Comparison of ENCODE assay signal across 10 mouse cellular contexts in genomic region chr8:84912391-84912790, GRCm38 (mm10). TPM values are rescaled to one million over a fixed set of nuclear protein-coding genes. Genes with fewer than 3 reads are reported as not detected.
DNase-seq lines count a peak whose midpoint lies in the region; ATAC-seq and TF ChIP-seq lines count a peak whose summit lies in the region.
"Had no signal": no experiment of that assay in that cellular context is flagged by ENCODE, and none has a peak within 500 bp of the region (broad histone marks: within the 10 kb centered on the region; RNA-seq: fewer than 3 reads in every experiment).

No protein-coding gene starts in this region.

- peaks cover 18% of the 10 kb centered on the region for H3K4me1 ChIP-seq in heart, embryonic 12.5 days (replicated peaks)
- H3K4me1 ChIP-seq in G1E (ENCODE audit: insufficient read depth, low read depth, low read length) = peaks cover 70% of the 10 kb centered on the region
- H3K4me1 ChIP-seq in forebrain, embryonic 13.5 days = peaks cover 23% of the 10 kb centered on the region
- peaks cover 31% of the 10 kb centered on the region for H3K4me1 ChIP-seq in limb, embryonic 15.5 days

- H3K9ac ChIP-seq in heart, embryonic 12.5 days = peak overlapping the region; percentile 58; the same call in 1 of the 2 replicates
- H3K9ac ChIP-seq in forebrain, embryonic 13.5 days = peak overlapping the region; percentile 45; the same call in 1 of the 2 replicates
- no peak overlapping the region for H3K9ac ChIP-seq in limb, embryonic 15.5 days

- H3K36me3 ChIP-seq in heart, embryonic 12.5 days = no peaks in the 10 kb centered on the region
- H3K36me3 ChIP-seq in G1E (replicated peaks) = peaks cover 72% of the 10 kb centered on the region
- H3K36me3 ChIP-seq in forebrain, embryonic 13.5 days (ENCODE audit: poor library complexity, severe bottlenecking) = peaks cover 76% of the 10 kb centered on the region
- H3K36me3 ChIP-seq in limb, embryonic 15.5 days = 0 out of 2 replicates have a peak, but pooled peaks cover 3% of the 10 kb centered on the region

- H3K4me2 ChIP-seq in heart, embryonic 12.5 days = peak overlapping the region; percentile 82
- peak overlapping the region; percentile 65 for H3K4me2 ChIP-seq in forebrain, embryonic 13.5 days
- H3K4me2 ChIP-seq in limb, embryonic 15.5 days = peak overlapping the region; percentile 83

- 0 out of 2 replicates have a peak, but pooled peaks cover 4% of the 10 kb centered on the region for H3K9me3 ChIP-seq in heart, embryonic 12.5 days (replicated peaks)
- H3K9me3 ChIP-seq in G1E (replicated peaks) = no peaks in the 10 kb centered on the region
- no peaks in the 10 kb centered on the region for H3K9me3 ChIP-seq in forebrain, embryonic 13.5 days (replicated peaks)
- H3K9me3 ChIP-seq in limb, embryonic 15.5 days = no peaks in the 10 kb centered on the region

- TF ChIP-seq CTCF in G1E (IDR thresholded peaks at IDR 0.05; ENCODE audit: low read depth, low read length) = no peak

- H3K27me3 ChIP-seq in heart, embryonic 12.5 days (replicated peaks) = peaks cover 85% of the 10 kb centered on the region
- no peaks in the 10 kb centered on the region for H3K27me3 ChIP-seq in G1E (ENCODE audit: insufficient read depth, low read length)
- H3K27me3 ChIP-seq in forebrain, embryonic 13.5 days = peaks cover 59% of the 10 kb centered on the region
- H3K27me3 ChIP-seq in limb, embryonic 15.5 days = peaks cover 56% of the 10 kb centered on the region

- H3K4me3 ChIP-seq in heart, embryonic 12.5 days = peak overlapping the region; percentile 49
- H3K4me3 ChIP-seq in G1E (ENCODE audit: low read depth, low read length) = peak overlapping the region; percentile 73; the same call in 1 of the 2 replicates
- H3K4me3 ChIP-seq in forebrain, embryonic 13.5 days = peak overlapping the region; percentile 34
- peak overlapping the region; percentile 41 for H3K4me3 ChIP-seq in limb, embryonic 15.5 days

- no peak for DNase-seq in heart, postnatal 4 days
- DNase-seq in G1E (ENCODE audit: low spot score) = no peak
- DNase-seq in gastrocnemius, postnatal 25 days = no peak
- no peak for DNase-seq in urinary bladder, postnatal 36 days (ENCODE audit: low spot score in 2 of 2)
- no peak for DNase-seq in urinary bladder, adult 2 months (ENCODE audit: low spot score)

- no peak for ATAC-seq in heart, embryonic 12.5 days (ENCODE audit: insufficient number of reproducible peaks, low FRiP score)
- no peak for ATAC-seq in G1E (ENCODE audit: extremely low read depth, insufficient number of reproducible peaks, low FRiP score, poor library complexity, severe bottlenecking)
- ATAC-seq in forebrain, embryonic 13.5 days = no peak
- no peak for ATAC-seq in limb, embryonic 15.5 days (ENCODE audit: insufficient number of reproducible peaks, low FRiP score, low TSS enrichment, low read depth)

- 18% methylated on average over 27 of the region's 27 CpGs for WGBS in heart, embryonic 12.5 days
- 28% methylated on average over 27 of the region's 27 CpGs for WGBS in forebrain, embryonic 13.5 days
- 21% methylated on average over 27 of the region's 27 CpGs for WGBS in limb, embryonic 15.5 days

- H3K27ac ChIP-seq in heart, embryonic 12.5 days (ENCODE audit: poor library complexity, severe bottlenecking) = no peak overlapping the region
- no peak overlapping the region for H3K27ac ChIP-seq in forebrain, embryonic 13.5 days
- H3K27ac ChIP-seq in limb, embryonic 15.5 days = no peak overlapping the region

RNA-seq across cellular contexts. Expression of gene Dnase2a, which starts 4.0 kb away (rescaled TPM):
- polyA plus RNA-seq in heart, embryonic 12.5 days (2016; fragmentation: Nextera tagmentation; extraction: Ambion mirVana) = 4.2 and 4.3 TPM in 2 replicates
- total RNA-seq in heart, postnatal 4 days (2021) = 1 to 10 TPM; 6.0 to 7.1 TPM
- total RNA-seq in G1E (2014; fragmentation: Nextera tagmentation) (116 and 118 TPM in 2 replicates), G1E (2017) (147 and 170 TPM in 2 replicates)
- polyA plus RNA-seq in G1E (2012) = 40.2 and 75.0 TPM in 2 replicates
- 6.9 and 9.4 TPM in 2 replicates for polyA plus RNA-seq in forebrain, embryonic 13.5 days (2015; fragmentation: Nextera tagmentation; extraction: Ambion mirVana)
- polyA plus RNA-seq in limb, embryonic 15.5 days (2015; fragmentation: Nextera tagmentation; extraction: Ambion mirVana) = 19.2 and 22.1 TPM in 2 replicates
- total RNA-seq in gastrocnemius, postnatal 25 days (2021) = 1 to 10 TPM; 4.5 to 5.7 TPM
- 18.4 and 20.4 TPM in 2 replicates for polyA plus RNA-seq in urinary bladder, adult 2 months (2012; rRNA removed)

RNA-seq across cellular contexts. Expression of gene Klf1, which starts 10.7 kb away (rescaled TPM):
- 12.1 and 17.9 TPM in 2 replicates for polyA plus RNA-seq in heart, embryonic 12.5 days (2016; fragmentation: Nextera tagmentation; extraction: Ambion mirVana)
- total RNA-seq in heart, postnatal 4 days (2021) = under 1 TPM in 1 of 2 experiments, not detected in 1; 0.23 TPM
- total RNA-seq in G1E (2014; fragmentation: Nextera tagmentation) (69.9 and 75.0 TPM in 2 replicates), G1E (2017) (51.5 and 56.1 TPM in 2 replicates)
- 193 and 253 TPM in 2 replicates for polyA plus RNA-seq in G1E (2012)
- 0.74 and 1.2 TPM in 2 replicates for polyA plus RNA-seq in forebrain, embryonic 13.5 days (2015; fragmentation: Nextera tagmentation; extraction: Ambion mirVana)
- polyA plus RNA-seq in limb, embryonic 15.5 days (2015; fragmentation: Nextera tagmentation; extraction: Ambion mirVana) = 1.4 and 2.5 TPM in 2 replicates
- not detected for total RNA-seq in gastrocnemius, postnatal 25 days (2021)
- polyA plus RNA-seq in urinary bladder, adult 2 months (2012; rRNA removed) = 0.15 TPM in 2 replicates

RNA-seq across cellular contexts. Expression of gene Gcdh, which starts 18.7 kb away (rescaled TPM):
- 35.5 and 36.2 TPM in 2 replicates for polyA plus RNA-seq in heart, embryonic 12.5 days (2016; fragmentation: Nextera tagmentation; extraction: Ambion mirVana)
- 10 to 100 TPM; 29.7 to 33.0 TPM for total RNA-seq in heart, postnatal 4 days (2021)
- total RNA-seq in G1E (2014; fragmentation: Nextera tagmentation) = 17.7 and 26.6 TPM in 2 replicates
- total RNA-seq in G1E (2017) = 35.2 and 45.8 TPM in 2 replicates
- 66.4 and 69.8 TPM in 2 replicates for polyA plus RNA-seq in G1E (2012)
- 33.2 and 34.2 TPM in 2 replicates for polyA plus RNA-seq in forebrain, embryonic 13.5 days (2015; fragmentation: Nextera tagmentation; extraction: Ambion mirVana)
- 31.1 and 34.3 TPM in 2 replicates for polyA plus RNA-seq in limb, embryonic 15.5 days (2015; fragmentation: Nextera tagmentation; extraction: Ambion mirVana)
- 10 to 100 TPM; 34.7 to 34.8 TPM for total RNA-seq in gastrocnemius, postnatal 25 days (2021)
- polyA plus RNA-seq in urinary bladder, adult 2 months (2012; rRNA removed) = 31.4 and 33.1 TPM in 2 replicates

RNA-seq across cellular contexts. Expression of gene Mast1, which starts 24.8 kb away (rescaled TPM):
- polyA plus RNA-seq in heart, embryonic 12.5 days (2016; fragmentation: Nextera tagmentation; extraction: Ambion mirVana) = 0.13 and 0.24 TPM in 2 replicates
- under 1 TPM; 0.09 to 0.24 TPM for total RNA-seq in heart, postnatal 4 days (2021)
- total RNA-seq in G1E (2014; fragmentation: Nextera tagmentation) = not detected in 2 replicates
- total RNA-seq in G1E (2017) = 0.23 and 0.27 TPM in 2 replicates
- 0.16 and 0.25 TPM in 2 replicates for polyA plus RNA-seq in G1E (2012)
- polyA plus RNA-seq in forebrain, embryonic 13.5 days (2015; fragmentation: Nextera tagmentation; extraction: Ambion mirVana) = 31.6 and 37.3 TPM in 2 replicates
- polyA plus RNA-seq in limb, embryonic 15.5 days (2015; fragmentation: Nextera tagmentation; extraction: Ambion mirVana) = 0.34 and 0.35 TPM in 2 replicates
- total RNA-seq in gastrocnemius, postnatal 25 days (2021) = not detected
- 0.17 and 0.19 TPM in 2 replicates for polyA plus RNA-seq in urinary bladder, adult 2 months (2012; rRNA removed)
- total RNA-seq: megakaryocyte progenitor cell, adult 5-6 weeks had no signal

RNA-seq across cellular contexts. Expression of gene Rtbdn, which starts 34.4 kb away (rescaled TPM):
- 0.20 and 0.31 TPM in 2 replicates for polyA plus RNA-seq in heart, embryonic 12.5 days (2016; fragmentation: Nextera tagmentation; extraction: Ambion mirVana)
- total RNA-seq in heart, postnatal 4 days (2021) = not detected
- total RNA-seq in G1E (2014; fragmentation: Nextera tagmentation) (not detected in 2 replicates), G1E (2017) (0.11 and 0.12 TPM in 2 replicates)
- polyA plus RNA-seq in G1E (2012) = not detected in 2 replicates
- 1.2 and 1.8 TPM in 2 replicates for polyA plus RNA-seq in forebrain, embryonic 13.5 days (2015; fragmentation: Nextera tagmentation; extraction: Ambion mirVana)
- polyA plus RNA-seq in limb, embryonic 15.5 days (2015; fragmentation: Nextera tagmentation; extraction: Ambion mirVana) = 0.19 and 0.24 TPM in 2 replicates
- not detected for total RNA-seq in gastrocnemius, postnatal 25 days (2021)
- polyA plus RNA-seq in urinary bladder, adult 2 months (2012; rRNA removed) = not detected in 2 replicates
- total RNA-seq: hematopoietic stem cell, adult 5-6 weeks; megakaryocyte progenitor cell, adult 5-6 weeks had no signal

Comparison
In these comparisons a context has a peak if more than half of its experiments do, and no peak if none do; other contexts are left out.
1. RNA of gene Klf1, which starts 10.7 kb away (polyA plus RNA-seq): 193 to 253 TPM in G1E; 12.1 to 17.9 TPM in heart, embryonic 12.5 days, 1.4 to 2.5 TPM in limb, embryonic 15.5 days, 0.74 to 1.2 TPM in forebrain, embryonic 13.5 days and 0.15 TPM in urinary bladder, adult 2 months; every median in the first group is over 10 times any median in the second.
2. Peak in every context shown above with its lines, with median percentiles within 50 percentile points of each other: H3K4me2 ChIP-seq and H3K4me3 ChIP-seq.